Mouse (Mus musculus) limb, embryonic 14.5 days (tissue): ENCODE results near the gene Gyg. TPM values are rescaled to one million over a fixed set of nuclear protein-coding genes. Genes with fewer than 3 reads are reported as not detected.

Experiments used
- ATAC-seq: fragments of 200-750 bp; cut with Nextera tagmentation; 2 replicates; pipeline ENCODE4 v1.8.0; 2017; ENCODE audit warnings: low read depth, moderate number of reproducible peaks, moderate TSS enrichment; ENCODE audit not compliant: low FRiP score
- DNase-seq: peaks from one replicate; pipeline ENCODE4 v3.0.0-alpha.2; 2015; ENCODE audit warnings: low spot score
- H3K27ac ChIP-seq: fragments of 300-500 bp; sonication (generic); replicated peaks from 2 replicates; pipeline ENCODE4 v1.5.1; 2014; ENCODE audit warnings: low read depth, mild to moderate bottlenecking, low read length, moderate library complexity, mixed read lengths
- H3K27me3 ChIP-seq: fragments of 300-500 bp; sonication (generic); 2 replicates; pipeline ENCODE4 v1.6.1; 2014; ENCODE audit warnings: low read length, mixed read lengths; ENCODE audit not compliant: control insufficient read depth, insufficient read depth
- H3K36me3 ChIP-seq: fragments of 300-500 bp; sonication (generic); 2 replicates; pipeline ENCODE4 v1.6.1; 2014; ENCODE audit warnings: mild to moderate bottlenecking, low read length, moderate library complexity, mixed read lengths; ENCODE audit not compliant: control insufficient read depth, insufficient read depth
- H3K4me1 ChIP-seq: fragments of 300-500 bp; sonication (generic); 2 replicates; pipeline ENCODE4 v1.6.1; 2014; ENCODE audit warnings: antibody characterized with exemption, low read length, mixed read lengths; ENCODE audit not compliant: control insufficient read depth, insufficient read depth
- H3K4me2 ChIP-seq: fragments of 300-500 bp; sonication (generic); replicated peaks from 2 replicates; pipeline ENCODE4 v1.6.1; 2014; ENCODE audit warnings: low read depth, mild to moderate bottlenecking, low read length, moderate library complexity; ENCODE audit not compliant: severe bottlenecking
- H3K4me3 ChIP-seq: fragments of 300-500 bp; sonication (generic); replicated peaks from 2 replicates; pipeline ENCODE4 v1.5.1; 2014; ENCODE audit warnings: low read length
- H3K9ac ChIP-seq: fragments of 300-500 bp; sonication (generic); 2 replicates; pipeline ENCODE4 v1.6.1; 2014; ENCODE audit warnings: mild to moderate bottlenecking, low read depth, low read length, moderate library complexity; ENCODE audit not compliant: severe bottlenecking
- H3K9me3 ChIP-seq: fragments of 300-500 bp; sonication (generic); 2 replicates; pipeline ENCODE4 v1.6.1; 2016; ENCODE audit warnings: low read length; ENCODE audit not compliant: control insufficient read depth
- POLR2A ChIP-seq: fragments of 200-500 bp; IDR thresholded peaks from 2 replicates; pipeline ENCODE4 v1.8.0; 2012; ENCODE audit warnings: inconsistent platforms, mild to moderate bottlenecking, moderate library complexity, borderline replicate concordance; ENCODE audit not compliant: insufficient read depth, insufficient read length; ENCODE audit errors: extremely low read depth
- WGBS: fragments of 180-500 bp; shearing (Covaris S2); extraction: QIAGEN DNeasy Blood & Tissue Kit; methylation state at CpG from one replicate; pipeline ENCODE4 v1.1.7; 2014; 5-methylcytosine and 5-hydroxymethylcytosine counted together
- polyA plus RNA-seq, 2 experiments: library from polyadenylated mRNA; depleted of rRNA in 1 of 2; stranded (reverse) in 1 of 2; unstranded in 1 of 2; fragments of >200 nt; fragmentation: Nextera tagmentation in 1 of 2; extraction: Ambion mirVana in 1 of 2; gene quantifications; 2 replicates each; pipeline versions ENCODE4 v1.2.1 to v1.2.3; 2012 to 2014

Gyg gene
- polyA plus RNA-seq, 2 experiments = 27.8 to 48.9 TPM

DNA sequence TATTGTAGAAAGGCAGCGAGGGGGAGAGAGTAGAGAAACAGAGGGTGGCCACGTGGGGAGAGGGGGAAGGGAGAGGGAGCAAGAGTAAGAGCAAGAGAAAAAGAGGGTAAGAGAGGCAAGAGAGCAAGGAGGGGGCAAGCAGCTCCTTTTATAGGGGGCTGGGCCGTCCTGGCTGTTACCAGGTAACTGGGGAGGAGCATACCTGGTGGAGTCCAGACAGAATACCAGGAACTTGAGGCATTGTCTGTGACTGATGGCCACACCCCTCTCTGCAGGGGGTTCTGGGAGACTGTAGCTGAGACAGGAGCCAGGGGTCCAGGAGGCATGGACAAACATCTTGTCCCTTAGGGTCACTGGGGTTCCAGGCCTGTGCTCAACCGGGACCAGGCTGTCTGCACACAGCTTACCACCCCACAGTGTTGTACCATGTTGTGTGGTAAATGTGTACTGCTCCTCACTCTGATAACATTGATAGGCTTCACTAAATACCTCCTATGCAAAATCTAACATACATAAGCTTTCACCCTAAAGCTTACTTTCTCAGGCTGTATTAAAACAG, 35.4 kb downstream of the Gyg start:
- H3K4me1 ChIP-seq = no peaks in the 10 kb centered on the region

GRCm38 (mm10) chr3:20119044-20119591, 36.0 kb downstream of the Gyg start:
- H3K4me3 ChIP-seq = no peak overlapping the region
- H3K27me3 ChIP-seq = no peaks in the 10 kb centered on the region
- H3K4me1 ChIP-seq = no peaks in the 10 kb centered on the region
- 92% methylated on average over 19 of the region's 19 CpGs for WGBS
- no peak overlapping the region for H3K27ac ChIP-seq
- peaks cover 17% of the 10 kb centered on the region for H3K36me3 ChIP-seq
- ATAC-seq (no peak), DNase-seq (no peak)
- TF ChIP-seq POLR2A = no peak
- H3K4me2 ChIP-seq = no peak overlapping the region
- H3K9me3 ChIP-seq = no peaks in the 10 kb centered on the region
- H3K9ac ChIP-seq = no peak overlapping the region

More for the DNA sequence above, 35.4 kb downstream of the Gyg start:
- Histone ChIP-seq H3K27ac (no peak overlapping the region), H3K27me3 (no peaks in the 10 kb centered on the region), H3K9ac (no peak overlapping the region), H3K36me3 (peaks cover 17% of the 10 kb centered on the region), H3K4me3 (no peak overlapping the region), H3K9me3 (no peaks in the 10 kb centered on the region), H3K4me2 (no peak overlapping the region)
- 74% methylated on average over 4 of the region's 4 CpGs for WGBS
- ATAC-seq (no peak), DNase-seq (no peak)
- TF ChIP-seq POLR2A = no peak

- DNase-seq = no peak
- TF ChIP-seq POLR2A = no peak
- WGBS = 94% methylated on average over 2 of the region's 2 CpGs
Observed at GRCm38 (mm10) chr3:20111913-20112312, 43.2 kb downstream of the Gyg start.

GRCm38 (mm10) chr3:20108881-20109280, 46.2 kb downstream of the Gyg start:
- Histone ChIP-seq H3K9me3 (no peaks in the 10 kb centered on the region), H3K36me3 (peaks cover 34% of the 10 kb centered on the region), H3K4me3 (no peak overlapping the region), H3K27me3 (no peaks in the 10 kb centered on the region), H3K4me2 (no peak overlapping the region), H3K27ac (no peak overlapping the region), H3K9ac (no peak overlapping the region), H3K4me1 (no peaks in the 10 kb centered on the region)
- ATAC-seq (no peak), DNase-seq (no peak)
- WGBS = 84% methylated on average over 5 of the region's 5 CpGs
- TF ChIP-seq POLR2A = no peak

More at GRCm38 (mm10) chr3:20111913-20112312, 43.2 kb downstream of the Gyg start:
- Histone ChIP-seq H3K27me3 (no peaks in the 10 kb centered on the region), H3K4me3 (no peak overlapping the region), H3K4me2 (no peak overlapping the region), H3K9ac (no peak overlapping the region), H3K4me1 (no peaks in the 10 kb centered on the region), H3K36me3 (peaks cover 38% of the 10 kb centered on the region), H3K27ac (no peak overlapping the region), H3K9me3 (no peaks in the 10 kb centered on the region)
- ATAC-seq = no peak

DNA sequence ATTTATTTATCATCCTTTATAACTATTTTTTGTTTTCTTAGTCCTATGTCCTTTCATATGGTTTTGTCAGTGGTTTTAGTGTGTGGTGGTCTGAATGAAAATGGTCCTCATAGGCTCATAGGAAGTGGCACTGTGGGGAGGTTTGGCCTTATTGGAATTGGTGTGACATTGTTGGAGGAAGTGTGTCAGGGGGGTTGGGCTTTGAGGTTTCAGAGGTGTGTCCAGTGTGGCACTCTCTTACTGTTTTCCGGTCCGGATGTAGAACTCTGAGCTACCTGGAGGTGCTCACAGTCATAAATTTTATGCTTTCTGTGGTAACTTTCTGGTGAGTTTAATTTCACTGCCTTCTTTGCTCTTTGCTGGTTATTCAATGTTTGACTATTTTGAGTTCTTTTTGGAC, 50.3 kb downstream of the Gyg start:
- Histone ChIP-seq H3K4me1 (no peaks in the 10 kb centered on the region), H3K4me2 (no peak overlapping the region), H3K9ac (no peak overlapping the region), H3K36me3 (peaks cover 17% of the 10 kb centered on the region; the same call in 1 of the 2 replicates), H3K4me3 (no peak overlapping the region), H3K9me3 (no peaks in the 10 kb centered on the region), H3K27ac (no peak overlapping the region), H3K27me3 (no peaks in the 10 kb centered on the region)
- DNase-seq = no peak
- ATAC-seq = no peak
- TF ChIP-seq POLR2A = no peak
- 87% methylated on average over 2 of the region's 2 CpGs for WGBS
